Mouse (Mus musculus) embryonic facial prominence, embryonic 11.5 days (tissue): ENCODE data around the gene Pltp. TPM values are rescaled to one million over a fixed set of nuclear protein-coding genes. Genes with fewer than 3 reads are reported as not detected.

Source experiments
- ATAC-seq: fragments of 200-750 bp; cut with Nextera tagmentation; replicated peaks from 2 replicates; pipeline ENCODE4 v1.8.0; 2017; ENCODE audit warnings: low read depth; ENCODE audit not compliant: insufficient number of reproducible peaks, low FRiP score, low TSS enrichment
- DNase-seq: peaks from one replicate; pipeline ENCODE4 v3.0.0-alpha.2; 2015; ENCODE audit warnings: low spot score
- H3K27ac ChIP-seq: fragments of 300-500 bp; sonication (generic); replicated peaks from 2 replicates; pipeline ENCODE4 v1.5.1; 2014; ENCODE audit warnings: mild to moderate bottlenecking, low read depth, low read length, control low read depth
- H3K27me3 ChIP-seq: fragments of 300-500 bp; sonication (generic); 2 replicates; pipeline ENCODE4 v1.6.1; 2014; ENCODE audit warnings: mild to moderate bottlenecking, low read length, moderate library complexity, mixed read lengths; ENCODE audit not compliant: control insufficient read depth, insufficient read depth
- H3K36me3 ChIP-seq: fragments of 300-500 bp; sonication (generic); replicated peaks from 2 replicates; pipeline ENCODE4 v1.6.1; 2014; ENCODE audit warnings: low read depth, mild to moderate bottlenecking, low read length, moderate library complexity, mixed read lengths; ENCODE audit not compliant: control insufficient read depth, insufficient read depth
- H3K4me1 ChIP-seq: fragments of 300-500 bp; sonication (generic); 2 replicates; pipeline ENCODE4 v1.6.1; 2014; ENCODE audit warnings: low read length, mixed read lengths; ENCODE audit not compliant: control insufficient read depth, insufficient read depth
- H3K4me2 ChIP-seq: fragments of 300-500 bp; sonication (generic); 2 replicates; pipeline ENCODE4 v1.6.1; 2014; ENCODE audit warnings: low read depth, mild to moderate bottlenecking, control low read depth, low read length, moderate library complexity
- H3K4me3 ChIP-seq: fragments of 300-500 bp; sonication (generic); 2 replicates; pipeline ENCODE4 v1.5.1; 2014; ENCODE audit warnings: low read depth, low read length, control low read depth
- H3K9ac ChIP-seq: fragments of 300-500 bp; sonication (generic); replicated peaks from 2 replicates; pipeline ENCODE4 v1.6.1; 2014; ENCODE audit warnings: mild to moderate bottlenecking, control low read depth, low read length
- H3K9me3 ChIP-seq: fragments of 300-500 bp; sonication (generic); replicated peaks from 2 replicates; pipeline ENCODE4 v1.6.1; 2016; ENCODE audit warnings: mild to moderate bottlenecking, low read length, inconsistent platforms, mixed read lengths; ENCODE audit not compliant: control insufficient read depth
- WGBS: fragments of 180-500 bp; shearing (Covaris S2); extraction: QIAGEN DNeasy Blood & Tissue Kit; methylation state at CpG from one replicate; pipeline ENCODE4 v1.1.7; 2014; 5-methylcytosine and 5-hydroxymethylcytosine counted together
- polyA plus RNA-seq: library from polyadenylated mRNA; unstranded; fragments of >200 nt; fragmentation: Nextera tagmentation; extraction: Ambion mirVana; gene quantifications from 2 replicates; pipeline ENCODE4 v1.2.1, GENCODE M21; 2014

The Pltp gene
- polyA plus RNA-seq, 1 experiment from 2014 or later: 41.8 TPM

DNA sequence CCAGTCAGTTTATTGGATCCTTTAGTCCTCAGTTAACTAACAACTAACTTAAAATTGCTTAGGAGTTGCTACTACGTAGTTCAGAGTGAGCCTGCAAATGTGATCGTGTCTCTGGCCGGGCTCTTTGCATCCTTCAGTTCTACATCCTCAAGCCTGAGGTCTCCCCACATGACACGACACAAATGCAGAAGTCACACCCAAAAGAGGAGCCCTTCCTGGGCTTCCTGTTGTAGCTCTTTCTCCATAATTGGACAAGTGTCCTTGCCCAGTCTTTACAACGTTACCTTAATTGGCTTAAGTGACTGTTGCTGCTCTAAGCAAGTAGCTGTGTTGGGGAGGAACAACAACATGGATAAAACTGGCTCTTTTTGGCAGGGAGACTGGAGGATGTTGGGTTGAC, 42.2 kb downstream of the Pltp start:
- no peak overlapping the region for H3K9ac ChIP-seq
- no peak for DNase-seq
- 88% methylated on average over 5 of the region's 5 CpGs for WGBS
- no peaks in the 10 kb centered on the region for H3K36me3 ChIP-seq
- ATAC-seq: no peak
- H3K9me3 ChIP-seq: no peaks in the 10 kb centered on the region
- H3K4me3 ChIP-seq: no peak overlapping the region
- H3K27ac ChIP-seq: no peak overlapping the region
- no peaks in the 10 kb centered on the region for H3K27me3 ChIP-seq
- no peaks in the 10 kb centered on the region for H3K4me1 ChIP-seq
- no peak overlapping the region for H3K4me2 ChIP-seq

DNA sequence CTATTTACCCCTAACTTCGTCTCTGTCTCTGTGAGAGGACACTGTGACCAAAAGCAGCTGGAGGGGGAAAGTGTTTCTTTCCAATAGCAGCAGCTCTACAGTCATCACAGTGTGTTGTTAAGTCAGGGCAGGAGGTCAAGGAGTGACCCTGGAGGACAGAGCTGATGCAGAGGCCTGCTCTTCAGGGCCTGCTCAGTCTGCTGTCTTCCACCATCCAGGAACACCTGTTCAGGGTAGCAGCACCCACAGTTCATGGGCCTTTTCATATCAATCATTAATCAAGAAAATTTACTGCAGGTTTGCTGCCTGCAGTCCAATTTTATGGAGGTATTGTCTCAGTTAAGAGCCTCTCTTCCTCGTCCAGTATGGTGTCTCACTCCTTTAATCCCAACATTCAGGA, 44.0 kb downstream of the Pltp start:
- WGBS: 61% methylated on average over 2 of the region's 2 CpGs
- no peak for ATAC-seq
- H3K9me3 ChIP-seq: no peaks in the 10 kb centered on the region

DNA sequence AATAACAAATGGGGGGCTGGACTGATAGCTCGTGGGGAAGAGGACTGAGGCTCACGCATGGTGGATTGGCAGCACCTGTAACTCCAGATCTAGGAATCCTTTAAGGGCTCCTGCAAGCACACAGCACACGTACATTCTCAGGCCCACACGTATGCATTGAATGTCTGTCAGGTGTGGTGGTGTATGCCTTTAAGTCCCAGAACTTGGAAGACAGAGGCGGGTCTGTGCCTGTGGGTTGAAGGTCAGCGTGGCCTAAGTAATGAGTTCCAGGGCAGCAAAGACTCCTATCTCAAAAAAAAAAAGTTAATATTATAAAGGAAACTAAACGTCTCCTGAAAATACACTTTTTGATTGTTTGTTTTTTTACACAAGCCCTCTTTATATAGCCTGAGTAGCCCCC, 50.9 kb downstream of the Pltp start:
- Histone ChIP-seq H3K9ac (no peak overlapping the region), H3K4me3 (no peak overlapping the region), H3K27me3 (no peaks in the 10 kb centered on the region), H3K27ac (no peak overlapping the region), H3K4me2 (no peak overlapping the region), H3K4me1 (no peaks in the 10 kb centered on the region), H3K36me3 (no peaks in the 10 kb centered on the region; the same call in 1 of the 2 replicates), H3K9me3 (no peaks in the 10 kb centered on the region)
- WGBS: 71% methylated on average over 7 of the region's 7 CpGs
- no peak for ATAC-seq
- DNase-seq: no peak

More for the DNA sequence above, 44.0 kb downstream of the Pltp start:
- H3K4me1 ChIP-seq: no peaks in the 10 kb centered on the region
- H3K36me3 ChIP-seq: no peaks in the 10 kb centered on the region
- H3K9ac ChIP-seq: no peak overlapping the region
- H3K4me2 ChIP-seq: no peak overlapping the region
- DNase-seq: no peak
- no peak overlapping the region for H3K4me3 ChIP-seq
- H3K27me3 ChIP-seq: no peaks in the 10 kb centered on the region
- no peak overlapping the region for H3K27ac ChIP-seq

DNA sequence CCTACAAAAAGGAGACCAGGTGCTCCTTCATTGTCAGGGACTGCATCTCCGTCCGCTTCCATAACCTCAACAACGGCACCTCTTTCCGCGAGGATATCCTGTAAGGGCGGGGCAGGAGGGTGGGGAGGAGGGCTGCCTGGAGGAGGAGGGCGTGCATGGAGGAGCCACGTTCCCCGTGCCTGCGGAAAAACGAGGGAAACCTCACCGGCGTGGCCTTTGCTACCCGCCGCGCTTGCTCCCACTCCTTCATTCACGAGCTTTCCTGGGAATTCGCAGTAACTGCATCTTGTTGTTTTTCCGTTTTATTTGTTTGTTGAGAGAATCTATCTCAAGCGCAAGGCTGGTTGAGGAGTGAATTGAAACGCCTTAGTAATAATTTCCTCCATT, 52.2 kb downstream of the Pltp start:
- Histone ChIP-seq H3K9me3 (no peaks in the 10 kb centered on the region), H3K36me3 (no peaks in the 10 kb centered on the region; the same call in 1 of the 2 replicates), H3K4me3 (peak overlapping the region; percentile 81), H3K4me2 (peak overlapping the region; percentile 83), H3K27ac (peak overlapping the region; percentile 23; the same call in 1 of the 2 replicates), H3K9ac (peak overlapping the region; percentile 69), H3K4me1 (no peaks in the 10 kb centered on the region), H3K27me3 (no peaks in the 10 kb centered on the region)
- DNase-seq (no peak), ATAC-seq (peak; percentile 65; the same call in 1 of the 2 replicates)
- 2% methylated on average over 21 of the region's 21 CpGs for WGBS

DNA sequence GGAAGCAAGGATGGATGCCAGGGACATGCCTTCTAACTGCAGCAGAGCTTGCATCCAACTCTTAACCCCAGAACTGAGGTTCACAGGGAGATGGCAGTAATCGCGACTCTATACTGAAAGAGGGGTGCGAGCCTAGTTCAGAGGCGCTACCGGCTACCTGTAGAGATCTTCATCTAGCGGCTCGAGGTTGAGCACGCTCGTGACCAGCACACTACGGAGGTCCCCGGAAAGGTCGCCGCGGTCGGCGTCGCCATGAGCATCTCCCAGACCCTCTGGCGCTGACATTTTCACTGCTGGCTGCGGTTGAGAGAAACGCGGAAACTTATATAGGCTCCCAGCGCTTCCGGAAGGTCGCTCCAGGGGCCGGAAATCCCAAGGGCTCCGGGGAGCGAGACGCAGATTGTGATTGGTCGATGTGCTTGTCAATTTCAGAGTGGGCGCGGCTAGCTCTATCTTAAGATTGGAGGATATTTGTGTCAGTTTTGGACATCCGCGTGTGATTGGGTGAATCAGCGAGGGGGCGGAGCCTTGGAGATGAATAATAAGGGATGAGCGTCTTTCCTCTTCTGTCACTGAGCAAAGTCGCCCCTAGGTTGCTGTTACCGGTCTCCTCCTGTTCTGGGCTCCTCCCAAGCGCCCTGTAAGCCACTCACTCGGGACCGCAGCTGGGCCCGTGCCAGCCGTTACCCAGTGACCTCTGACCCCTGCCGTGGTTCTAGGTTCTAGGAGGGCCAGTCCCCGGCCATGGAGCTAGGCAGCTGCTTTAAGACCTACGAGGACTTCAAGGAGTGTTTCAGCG, 52.8 kb downstream of the Pltp start, which contains the start of the genes Acot8 and Zswim3:
TSS of gene Acot8 (minus strand) at position 350 of the 799 bp plus-strand sequence.
TSS of gene Zswim3 (plus strand) at position 566 of the 799 bp plus-strand sequence.
- WGBS: under 1% methylated on average over 47 of the region's 47 CpGs
- H3K27ac ChIP-seq: peak within 1 kb of the TSS; percentile 28

DNA sequence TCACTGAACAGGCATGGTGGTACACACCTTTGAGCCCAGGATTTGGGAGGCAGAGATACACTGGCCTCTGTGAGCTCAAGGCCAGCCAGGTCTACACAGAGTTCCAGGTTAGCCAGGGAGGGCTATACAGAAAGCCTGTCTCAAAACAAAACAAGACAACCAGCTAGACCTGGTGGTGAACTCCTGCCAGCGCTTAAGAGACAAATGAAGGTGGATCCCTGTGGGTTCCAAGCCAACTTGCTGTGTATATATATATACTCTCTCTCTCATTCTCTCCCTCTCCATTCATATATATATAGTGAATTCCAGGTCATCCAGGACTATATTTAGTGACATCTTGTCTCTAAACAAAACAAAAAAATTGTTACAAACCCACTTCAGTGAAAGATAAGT, 53.6 kb downstream of the Pltp start:
- Histone ChIP-seq H3K4me1 (no peaks in the 10 kb centered on the region), H3K9me3 (no peaks in the 10 kb centered on the region), H3K4me2 (peak overlapping the region; percentile 54), H3K9ac (peak overlapping the region; percentile 79), H3K4me3 (peak overlapping the region; percentile 81), H3K36me3 (no peaks in the 10 kb centered on the region; the same call in 1 of the 2 replicates), H3K27ac (no peak overlapping the region), H3K27me3 (no peaks in the 10 kb centered on the region)
- DNase-seq: no peak
- ATAC-seq: no peak
- 45% methylated on average over 1 of the region's 1 CpGs for WGBS

More for the DNA sequence above, 52.8 kb downstream of the Pltp start, which contains the start of the genes Acot8 and Zswim3:
- ATAC-seq (peak; percentile 93), DNase-seq (peak; percentile 99)
- Histone ChIP-seq H3K4me1 (no peaks in the 10 kb centered on the region), H3K27me3 (no peaks in the 10 kb centered on the region), H3K36me3 (no peaks in the 10 kb centered on the region; the same call in 1 of the 2 replicates), H3K4me2 (peak within 1 kb of the TSS; percentile 83), H3K9ac (peak within 1 kb of the TSS; percentile 79), H3K9me3 (no peaks in the 10 kb centered on the region), H3K4me3 (peak within 1 kb of the TSS; percentile 81)

DNA sequence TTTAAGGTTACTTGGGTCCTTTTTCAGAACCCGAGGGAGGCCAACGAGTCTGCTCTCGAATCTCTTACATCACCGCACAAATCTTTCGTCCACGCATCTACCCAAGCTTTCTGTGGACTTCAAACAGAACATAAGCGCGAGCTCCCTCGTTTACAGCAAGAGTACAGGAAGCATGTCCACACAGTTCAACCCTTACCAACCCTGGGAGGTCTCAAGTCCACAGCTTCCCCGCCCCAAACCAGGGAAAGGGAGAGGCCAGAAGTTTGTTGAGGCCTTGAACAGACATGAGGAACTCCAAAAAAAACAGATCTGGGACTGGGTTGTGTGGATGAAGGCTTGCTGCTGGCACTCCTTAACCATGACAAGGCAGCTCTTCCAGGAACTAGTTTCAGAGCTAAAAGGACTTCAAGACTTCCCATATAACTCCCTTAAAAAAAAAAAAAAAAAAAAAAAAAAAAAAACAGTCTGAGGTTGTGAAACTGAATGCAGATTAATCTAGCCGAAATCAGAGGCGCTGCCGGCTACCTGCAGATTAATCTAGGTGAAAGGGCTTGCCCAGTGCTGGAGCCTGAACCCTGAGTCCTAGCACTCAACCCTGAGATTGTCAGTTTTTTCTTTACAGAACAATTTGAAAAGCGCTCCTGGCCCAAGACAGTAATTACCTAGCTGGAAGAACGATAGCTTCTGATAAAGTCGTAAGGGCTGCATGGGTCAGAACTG, 54.1 kb downstream of the Pltp start:
- no peaks in the 10 kb centered on the region for H3K9me3 ChIP-seq
- DNase-seq (no peak), ATAC-seq (no peak)
- H3K27ac ChIP-seq: no peak overlapping the region
- H3K27me3 ChIP-seq: no peaks in the 10 kb centered on the region
- 93% methylated on average over 16 of the region's 16 CpGs for WGBS
- H3K4me2 ChIP-seq: peak overlapping the region; percentile 54; the same call in 1 of the 2 replicates
- no peaks in the 10 kb centered on the region; the same call in 1 of the 2 replicates for H3K36me3 ChIP-seq
- no peaks in the 10 kb centered on the region for H3K4me1 ChIP-seq
- H3K9ac ChIP-seq: no peak overlapping the region; the same call in 1 of the 2 replicates
- H3K4me3 ChIP-seq: no peak overlapping the region
